Mouse (Mus musculus) forebrain, embryonic 13.5 days (tissue): Measurements from ENCODE around the gene Mrpl17. TPM values are rescaled to one million over a fixed set of nuclear protein-coding genes. Genes with fewer than 3 reads are reported as not detected.
"Not testable (repeated sequence)": the region's sequence is repeated elsewhere in the genome, so short reads cannot be mapped to it uniquely, and the experiment has no call there.

Experiments
- ATAC-seq: fragments of 200-750 bp; cut with Nextera tagmentation; 2 replicates; pipeline ENCODE4 v1.8.0; 2017
- H3K27ac ChIP-seq: fragments of 300-500 bp; sonication (generic); 2 replicates; pipeline ENCODE4 v1.5.1; 2015; ENCODE audit warnings: inconsistent platforms, mild to moderate bottlenecking, moderate library complexity
- H3K27me3 ChIP-seq: fragments of 300-500 bp; sonication (generic); 2 replicates; pipeline ENCODE4 v1.6.1; 2015; ENCODE audit warnings: mild to moderate bottlenecking, inconsistent platforms
- H3K36me3 ChIP-seq: fragments of 300-500 bp; sonication (generic); 2 replicates; pipeline ENCODE4 v1.6.1; 2015; ENCODE audit warnings: mild to moderate bottlenecking, inconsistent platforms; ENCODE audit not compliant: poor library complexity, severe bottlenecking
- H3K4me1 ChIP-seq: fragments of 300-500 bp; sonication (generic); 2 replicates; pipeline ENCODE4 v1.6.1; 2015; ENCODE audit warnings: inconsistent platforms
- H3K4me2 ChIP-seq: fragments of 300-500 bp; sonication (generic); 2 replicates; pipeline ENCODE4 v1.6.1; 2015; ENCODE audit warnings: inconsistent platforms, mild to moderate bottlenecking, moderate library complexity
- H3K4me3 ChIP-seq: fragments of 300-500 bp; sonication (generic); 2 replicates; pipeline ENCODE4 v1.5.1; 2015; ENCODE audit warnings: mild to moderate bottlenecking, inconsistent platforms
- H3K9ac ChIP-seq: fragments of 300-500 bp; sonication (generic); 2 replicates; pipeline ENCODE4 v1.6.1; 2015; ENCODE audit warnings: mild to moderate bottlenecking, inconsistent platforms
- H3K9me3 ChIP-seq: fragments of 300-500 bp; sonication (generic); replicated peaks from 2 replicates; pipeline ENCODE4 v1.6.1; 2016; ENCODE audit warnings: inconsistent platforms
- WGBS: fragments of 180-500 bp; shearing (Covaris S2); methylation state at CpG from one replicate; pipeline ENCODE4 v1.1.7; 2015; 5-methylcytosine and 5-hydroxymethylcytosine counted together
- polyA plus RNA-seq: library from polyadenylated mRNA; unstranded; fragments of >200 nt; fragmentation: Nextera tagmentation; extraction: Ambion mirVana; gene quantifications from 2 replicates; pipeline ENCODE4 v1.2.1, GENCODE M21; 2015

Gene Mrpl17
- polyA plus RNA-seq: 244 and 255 TPM in 2 replicates

DNA sequence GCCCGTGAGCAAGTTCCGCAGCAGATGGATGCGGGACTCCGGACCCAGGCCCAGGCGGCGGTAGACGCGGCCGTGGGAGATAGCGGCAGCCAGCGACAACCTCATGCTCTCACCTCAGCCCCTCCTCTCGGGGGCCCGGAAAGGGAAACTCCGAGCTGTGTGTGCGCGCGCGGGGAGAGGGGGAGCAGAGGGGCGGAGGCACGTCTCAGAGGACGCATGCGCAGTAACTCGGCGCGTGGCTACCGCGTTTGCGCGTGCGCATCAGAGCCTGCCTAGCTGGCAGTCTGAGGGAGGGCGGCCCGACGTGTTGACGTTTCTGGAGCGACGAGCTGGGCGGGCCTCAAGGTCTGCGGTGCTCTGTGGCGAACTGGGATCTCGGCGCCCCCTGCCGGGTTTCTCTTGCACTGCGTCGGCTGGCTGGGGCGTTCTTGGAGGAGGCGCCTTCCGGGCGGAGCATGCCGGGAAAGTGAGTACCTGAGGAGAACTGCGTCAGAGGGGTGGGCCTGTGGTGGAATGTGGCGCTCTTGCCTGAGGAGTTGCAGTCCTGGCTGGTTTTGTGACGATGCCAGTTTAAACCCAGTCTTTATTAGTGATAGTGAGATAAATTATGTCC is at the start of gene Mrpl17:
TSS of gene Mrpl17 (minus strand) at position 223 of the 613 bp plus-strand sequence.
- H3K27me3 ChIP-seq: no peaks in the 10 kb centered on the region; the same call in 1 of the 2 replicates
- H3K4me1 ChIP-seq: peaks cover 10% of the 10 kb centered on the region
- peaks cover 27% of the 10 kb centered on the region for H3K36me3 ChIP-seq
- H3K4me2 ChIP-seq: peak within 1 kb of the TSS; percentile 79
- under 1% methylated on average over 52 of the region's 52 CpGs for WGBS
- H3K27ac ChIP-seq: peak within 1 kb of the TSS; percentile 89
- peak within 1 kb of the TSS; percentile 93 for H3K9ac ChIP-seq
- peak; percentile 98 for ATAC-seq
- 0 out of 2 replicates have a peak, but pooled peaks cover 4% of the 10 kb centered on the region for H3K9me3 ChIP-seq
- peak within 1 kb of the TSS; percentile 75 for H3K4me3 ChIP-seq

DNA sequence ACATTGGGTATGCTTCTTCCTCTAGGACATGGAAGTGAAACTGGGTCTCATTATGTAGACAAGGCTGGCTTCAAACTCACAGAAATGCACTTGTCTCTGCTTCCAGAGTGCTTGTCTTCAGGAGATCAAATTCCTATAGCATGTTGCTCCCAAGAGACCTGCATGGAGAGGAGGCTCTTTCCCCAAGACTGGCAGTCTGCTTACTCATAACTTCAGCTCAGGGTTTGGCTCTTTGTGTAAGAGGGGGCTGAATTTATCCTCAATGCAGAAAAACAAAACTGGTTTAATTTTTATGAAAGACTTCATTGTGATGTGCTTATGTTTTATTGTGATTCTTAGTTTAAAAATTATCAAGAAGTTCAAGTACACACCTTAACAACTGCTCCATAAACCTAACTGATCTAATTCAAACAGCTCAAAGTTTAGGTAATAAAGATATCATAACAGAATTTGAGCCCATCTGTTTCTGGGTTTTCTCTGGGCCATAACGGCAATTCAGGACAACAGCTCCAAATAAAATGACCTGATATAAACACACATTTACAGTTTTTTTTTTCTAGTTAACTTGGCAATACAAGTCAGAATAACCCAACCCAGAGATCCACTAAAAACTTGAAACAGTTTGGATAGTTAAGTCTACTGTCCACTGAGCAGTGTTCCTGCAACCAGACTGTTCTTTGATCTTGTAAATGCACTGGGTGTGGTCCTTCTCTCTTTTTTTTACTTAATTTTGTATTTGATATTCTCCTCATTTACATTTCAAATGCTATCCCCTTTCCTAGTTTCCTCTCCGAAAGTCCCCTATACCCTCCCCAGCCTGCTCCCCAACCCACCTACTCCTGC is 45.0 kb upstream of the Mrpl17 start:
- not testable (repeated sequence) for ATAC-seq, H3K9me3 ChIP-seq, H3K27me3 ChIP-seq, H3K4me2 ChIP-seq, H3K36me3 ChIP-seq, H3K9ac ChIP-seq, H3K4me1 ChIP-seq, H3K27ac ChIP-seq, H3K4me3 ChIP-seq
- no CpG with 5 or more reads among the region's 2 CpGs for WGBS

DNA sequence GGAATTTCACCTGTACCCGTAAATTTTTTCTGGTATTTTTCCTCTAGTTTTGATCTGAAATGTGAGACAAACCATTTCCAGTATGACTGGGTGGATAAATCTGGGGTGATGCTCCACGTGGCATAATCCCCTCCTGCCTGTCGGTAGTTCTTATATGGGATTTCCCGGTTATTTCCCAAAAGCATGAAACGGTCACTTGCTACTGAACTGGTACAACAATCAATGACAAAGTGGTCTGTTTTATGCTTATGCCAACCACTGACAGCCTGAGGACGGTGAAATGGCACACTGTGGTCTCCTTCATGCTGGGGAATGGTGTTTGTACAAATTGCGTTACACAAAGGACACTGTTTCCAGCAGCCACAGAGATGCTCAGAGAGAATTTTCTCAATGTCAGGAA is 13.4 kb upstream of the Mrpl17 start:
- Histone ChIP-seq H3K4me2 (no peak overlapping the region), H3K27me3 (no peaks in the 10 kb centered on the region), H3K36me3 (no peaks in the 10 kb centered on the region), H3K4me1 (no peaks in the 10 kb centered on the region), H3K27ac (no peak overlapping the region), H3K4me3 (no peak overlapping the region), H3K9ac (no peak overlapping the region), H3K9me3 (no peaks in the 10 kb centered on the region)
- no peak for ATAC-seq
- 81% methylated on average over 7 of the region's 7 CpGs for WGBS

DNA sequence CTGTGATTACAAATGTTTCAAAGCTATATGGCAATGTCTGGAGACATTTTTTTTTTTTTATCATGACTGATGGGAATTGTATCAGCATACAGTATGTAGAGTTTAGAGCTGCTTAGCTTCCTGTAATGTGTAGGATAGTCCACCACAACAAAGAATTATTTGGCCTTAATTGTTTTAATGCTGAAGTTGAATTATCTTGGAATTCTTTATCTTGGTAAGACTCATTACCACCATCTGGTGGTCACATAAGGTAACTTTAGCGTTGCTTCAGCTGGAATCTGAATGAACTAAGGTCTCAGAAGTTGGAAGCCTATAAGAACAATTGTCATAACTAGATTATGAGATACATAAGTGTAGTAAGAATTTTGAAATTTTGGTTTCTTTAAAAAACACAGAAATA is 7.6 kb upstream of the Mrpl17 start:
- Histone ChIP-seq H3K4me1 (no peaks in the 10 kb centered on the region), H3K27me3 (no peaks in the 10 kb centered on the region; the same call in 1 of the 2 replicates), H3K4me2 (no peak overlapping the region), H3K27ac (no peak overlapping the region), H3K4me3 (no peak overlapping the region), H3K9me3 (0 out of 2 replicates have a peak, but pooled peaks cover 4% of the 10 kb centered on the region), H3K9ac (no peak overlapping the region), H3K36me3 (no peaks in the 10 kb centered on the region)
- peak; percentile 24; the same call in 1 of the 2 replicates for ATAC-seq
- 0% methylated on average over 1 of the region's 1 CpGs for WGBS

DNA sequence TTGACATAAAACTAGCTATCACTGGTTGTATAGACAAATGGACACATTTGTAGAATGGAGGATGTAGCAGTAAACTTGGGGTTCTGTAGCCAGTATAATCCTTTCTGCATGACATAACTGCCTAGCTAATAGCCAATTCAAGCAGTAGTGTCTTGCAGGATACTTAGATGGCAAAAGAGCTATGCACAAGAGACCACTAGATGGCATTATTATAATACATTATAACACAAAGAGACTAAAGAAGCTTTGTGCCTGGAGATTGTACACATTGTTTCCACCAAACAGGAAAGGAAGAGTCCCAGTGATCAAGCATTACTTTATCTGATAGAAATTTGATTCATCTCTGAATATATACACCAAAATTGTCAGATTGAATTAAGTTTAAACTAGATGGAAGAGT is 5.8 kb upstream of the Mrpl17 start:
- no peak overlapping the region for H3K4me3 ChIP-seq
- H3K9me3 ChIP-seq: 0 out of 2 replicates have a peak, but pooled peaks cover 4% of the 10 kb centered on the region
- H3K27me3 ChIP-seq: no peaks in the 10 kb centered on the region; the same call in 1 of the 2 replicates
- H3K36me3 ChIP-seq: no peaks in the 10 kb centered on the region
- no peak for ATAC-seq
- no peaks in the 10 kb centered on the region for H3K4me1 ChIP-seq
- no peak overlapping the region for H3K9ac ChIP-seq
- no peak overlapping the region for H3K4me2 ChIP-seq
- no peak overlapping the region for H3K27ac ChIP-seq

DNA sequence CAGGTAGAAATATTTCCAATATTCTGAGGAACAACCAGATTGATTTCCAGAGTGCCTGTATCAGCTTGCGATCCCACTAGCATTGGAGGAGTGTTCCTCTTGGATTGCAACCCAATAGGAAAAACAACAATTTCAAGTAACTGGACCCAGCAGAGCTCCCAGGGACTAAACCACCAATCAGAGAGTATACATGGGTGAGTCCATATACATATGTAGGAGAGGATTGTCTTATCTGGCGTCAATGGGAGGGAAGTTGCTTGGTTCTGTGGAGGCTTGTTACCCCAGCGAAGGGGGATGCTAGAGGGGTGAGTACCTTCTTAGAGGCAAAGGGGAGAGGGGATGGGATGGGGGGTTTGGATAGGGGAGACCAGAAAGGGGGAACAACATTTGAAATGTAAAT is 2.4 kb upstream of the Mrpl17 start:
- Histone ChIP-seq H3K4me3 (no peak overlapping the region), H3K9ac (no peak overlapping the region), H3K36me3 (peaks cover 15% of the 10 kb centered on the region), H3K4me1 (peaks cover 10% of the 10 kb centered on the region), H3K27me3 (no peaks in the 10 kb centered on the region; the same call in 1 of the 2 replicates), H3K27ac (no peak overlapping the region), H3K9me3 (0 out of 2 replicates have a peak, but pooled peaks cover 4% of the 10 kb centered on the region), H3K4me2 (no peak overlapping the region)
- no peak for ATAC-seq
- WGBS: 85% methylated on average over 3 of the region's 3 CpGs

DNA sequence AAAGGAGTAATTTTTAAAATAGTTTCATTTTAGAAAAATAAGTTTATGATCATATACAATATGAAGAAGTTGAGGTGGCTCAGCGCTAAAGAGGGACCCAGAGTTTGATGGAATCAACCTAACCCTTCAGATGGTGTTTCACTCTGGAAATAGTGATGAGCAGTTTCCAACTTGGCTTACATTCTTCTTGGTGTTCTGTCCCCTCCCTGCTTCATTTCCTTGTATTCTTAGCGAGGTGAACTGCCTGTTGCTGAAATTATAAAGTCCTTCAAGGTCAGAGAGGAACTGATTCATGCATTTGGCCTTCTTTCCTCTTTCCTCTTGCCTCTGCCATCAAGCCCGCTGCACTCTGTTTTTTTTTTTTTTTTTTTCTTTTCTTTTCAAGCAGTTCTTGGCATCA is 1.7 kb upstream of the Mrpl17 start:
- no peak for ATAC-seq
- Histone ChIP-seq H3K27ac (no peak overlapping the region), H3K9ac (no peak overlapping the region), H3K9me3 (0 out of 2 replicates have a peak, but pooled peaks cover 4% of the 10 kb centered on the region), H3K36me3 (peaks cover 23% of the 10 kb centered on the region), H3K27me3 (no peaks in the 10 kb centered on the region; the same call in 1 of the 2 replicates), H3K4me3 (no peak overlapping the region), H3K4me1 (peaks cover 10% of the 10 kb centered on the region), H3K4me2 (no peak overlapping the region)
- 80% methylated on average over 3 of the region's 3 CpGs for WGBS

DNA sequence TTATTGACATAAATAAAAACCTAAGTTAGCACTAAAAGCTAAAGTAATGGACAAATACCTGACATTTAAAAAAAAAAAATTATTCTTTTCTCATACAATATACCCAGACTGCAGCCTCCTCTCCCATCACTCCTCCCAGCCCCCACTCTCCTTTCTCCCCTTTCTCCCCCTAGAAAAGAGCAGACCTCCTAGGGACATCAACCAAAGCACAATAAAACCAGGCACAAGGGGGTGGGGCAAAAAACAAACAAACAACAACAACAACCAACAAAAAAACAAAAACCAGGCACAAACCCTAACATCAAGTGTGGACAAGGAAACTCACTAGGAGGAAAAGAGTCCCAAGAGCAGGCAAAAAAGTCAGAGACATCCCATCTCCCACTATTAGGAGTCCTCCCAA is 617 bp upstream of the Mrpl17 start:
- H3K4me3 ChIP-seq: no peak overlapping the region
- H3K9ac ChIP-seq: no peak overlapping the region
- peak; percentile 20 for ATAC-seq
- peaks cover 27% of the 10 kb centered on the region for H3K36me3 ChIP-seq
- H3K4me1 ChIP-seq: peaks cover 10% of the 10 kb centered on the region
- H3K27me3 ChIP-seq: no peaks in the 10 kb centered on the region; the same call in 1 of the 2 replicates
- H3K9me3 ChIP-seq: 0 out of 2 replicates have a peak, but pooled peaks cover 4% of the 10 kb centered on the region
- H3K27ac ChIP-seq: no peak overlapping the region
- peak overlapping the region; percentile 20 for H3K4me2 ChIP-seq

DNA sequence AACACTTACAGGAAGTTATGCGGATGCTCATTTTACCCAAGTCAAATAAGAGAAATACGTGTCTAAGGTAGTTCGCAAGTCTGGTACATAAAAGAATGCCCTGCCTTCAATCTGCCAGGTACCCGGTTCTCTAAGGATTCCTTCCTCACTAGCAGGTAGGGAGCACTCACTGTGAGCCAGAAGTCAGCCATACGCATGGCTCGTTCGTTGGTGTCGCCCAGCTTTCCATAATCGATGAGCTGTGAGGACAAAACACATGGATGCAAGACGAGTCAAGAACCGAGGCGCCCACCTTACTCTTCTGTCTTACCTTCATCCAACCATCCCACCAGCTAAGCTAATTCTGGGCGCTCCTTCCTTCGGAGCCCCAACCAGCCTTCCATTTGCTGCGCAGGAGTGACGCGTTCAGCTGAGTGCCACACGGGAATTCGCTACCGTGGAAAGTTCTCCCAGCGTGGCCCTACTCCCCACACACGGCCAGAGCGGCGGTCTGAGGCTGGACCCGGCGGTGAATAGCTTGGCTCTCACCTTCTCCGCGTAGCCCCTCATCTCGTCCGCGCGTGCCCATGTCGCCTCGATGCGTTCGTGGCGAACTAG is 521 bp downstream of the Mrpl17 start:
- no peaks in the 10 kb centered on the region; the same call in 1 of the 2 replicates for H3K27me3 ChIP-seq
- H3K36me3 ChIP-seq: peaks cover 27% of the 10 kb centered on the region
- 0 out of 2 replicates have a peak, but pooled peaks cover 4% of the 10 kb centered on the region for H3K9me3 ChIP-seq
- H3K4me3 ChIP-seq: peak overlapping the region; percentile 75
- peak overlapping the region; percentile 79 for H3K4me2 ChIP-seq
- H3K27ac ChIP-seq: peak overlapping the region; percentile 89
- no peak for ATAC-seq
- peaks cover 10% of the 10 kb centered on the region for H3K4me1 ChIP-seq
- peak overlapping the region; percentile 93 for H3K9ac ChIP-seq
- 5% methylated on average over 37 of the region's 37 CpGs for WGBS

DNA sequence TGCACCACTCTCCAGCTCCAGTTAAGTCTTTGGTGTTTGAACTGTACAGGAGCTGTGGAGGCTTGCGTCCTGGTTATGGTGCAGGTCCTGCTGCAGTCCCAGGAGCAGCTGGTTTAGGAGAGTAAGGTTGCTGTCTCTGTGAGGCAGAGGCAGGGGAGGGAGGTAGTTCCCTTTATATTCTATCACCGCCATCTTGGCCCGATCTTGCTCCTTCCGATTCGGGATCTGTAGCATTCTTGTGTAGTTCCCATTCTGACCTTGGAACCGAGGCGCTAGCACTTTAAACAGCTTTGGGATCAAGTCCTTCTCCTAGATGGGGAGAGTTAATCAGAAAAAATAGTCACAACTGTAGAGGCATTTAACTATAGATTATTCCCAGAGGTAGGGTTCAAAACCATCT is 1.1 kb downstream of the Mrpl17 start:
- Histone ChIP-seq H3K4me3 (peak overlapping the region; percentile 75), H3K27ac (no peak overlapping the region)
- WGBS: 84% methylated on average over 7 of the region's 7 CpGs

DNA sequence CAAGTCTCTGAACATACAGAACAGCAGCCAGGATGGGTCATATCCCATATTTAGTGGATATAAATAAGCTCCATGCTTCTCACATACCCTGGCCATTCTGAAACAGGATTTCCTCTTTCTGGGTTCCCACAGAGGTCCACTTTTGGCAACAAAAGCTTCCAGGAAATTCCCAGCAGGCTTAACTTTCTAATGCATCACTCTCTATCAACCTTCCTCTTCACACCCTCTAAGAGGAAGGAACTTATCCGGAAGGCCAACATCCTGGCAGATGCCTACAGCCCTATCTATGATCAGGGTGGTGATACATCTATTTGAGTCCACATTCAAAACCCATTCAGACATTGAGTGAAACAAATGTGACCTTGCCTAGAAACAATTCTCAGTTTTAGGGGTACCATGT is 2.5 kb downstream of the Mrpl17 start:
- no peak overlapping the region for H3K4me2 ChIP-seq
- WGBS: 100% methylated on average over 1 of the region's 1 CpGs
- ATAC-seq: no peak
- no peak overlapping the region for H3K4me3 ChIP-seq
- H3K4me1 ChIP-seq: peaks cover 10% of the 10 kb centered on the region
- H3K9ac ChIP-seq: no peak overlapping the region
- no peak overlapping the region for H3K27ac ChIP-seq
- H3K36me3 ChIP-seq: peaks cover 27% of the 10 kb centered on the region
- no peaks in the 10 kb centered on the region for H3K27me3 ChIP-seq
- H3K9me3 ChIP-seq: no peaks in the 10 kb centered on the region

More for the DNA sequence above, 1.1 kb downstream of the Mrpl17 start:
- 0 out of 2 replicates have a peak, but pooled peaks cover 4% of the 10 kb centered on the region for H3K9me3 ChIP-seq
- H3K27me3 ChIP-seq: no peaks in the 10 kb centered on the region; the same call in 1 of the 2 replicates
- H3K9ac ChIP-seq: peak overlapping the region; percentile 93
- H3K4me1 ChIP-seq: peaks cover 10% of the 10 kb centered on the region
- peak overlapping the region; percentile 79 for H3K4me2 ChIP-seq
- H3K36me3 ChIP-seq: peaks cover 27% of the 10 kb centered on the region
- no peak for ATAC-seq

DNA sequence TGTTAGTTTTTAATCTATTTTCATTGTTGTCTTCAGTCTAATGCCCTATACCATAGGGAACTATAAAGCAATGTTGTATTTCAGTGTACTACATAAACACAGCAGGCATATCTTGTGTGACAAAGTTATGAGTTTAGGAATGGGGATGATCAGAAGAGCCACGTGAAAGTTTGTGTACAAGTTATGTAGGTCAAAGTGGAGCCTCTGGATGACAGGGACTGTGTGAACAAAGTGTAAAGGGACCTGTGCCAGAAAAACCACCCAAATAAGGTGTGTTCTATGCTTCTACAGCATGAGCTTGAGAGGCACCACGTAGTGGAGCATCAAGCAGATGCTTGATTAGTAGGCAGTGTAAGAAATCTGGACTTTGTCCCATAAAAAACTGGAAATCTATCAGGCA is 4.2 kb downstream of the Mrpl17 start:
- Histone ChIP-seq H3K4me2 (no peak overlapping the region), H3K4me1 (peaks cover 10% of the 10 kb centered on the region), H3K36me3 (peaks cover 27% of the 10 kb centered on the region), H3K4me3 (no peak overlapping the region), H3K9me3 (no peaks in the 10 kb centered on the region), H3K9ac (no peak overlapping the region), H3K27me3 (no peaks in the 10 kb centered on the region), H3K27ac (no peak overlapping the region)
- whole genome bisulfite sequencing: 68% methylated on average over 2 of the region's 2 CpGs
- no peak for ATAC-seq
